In the genomic region with DNA sequence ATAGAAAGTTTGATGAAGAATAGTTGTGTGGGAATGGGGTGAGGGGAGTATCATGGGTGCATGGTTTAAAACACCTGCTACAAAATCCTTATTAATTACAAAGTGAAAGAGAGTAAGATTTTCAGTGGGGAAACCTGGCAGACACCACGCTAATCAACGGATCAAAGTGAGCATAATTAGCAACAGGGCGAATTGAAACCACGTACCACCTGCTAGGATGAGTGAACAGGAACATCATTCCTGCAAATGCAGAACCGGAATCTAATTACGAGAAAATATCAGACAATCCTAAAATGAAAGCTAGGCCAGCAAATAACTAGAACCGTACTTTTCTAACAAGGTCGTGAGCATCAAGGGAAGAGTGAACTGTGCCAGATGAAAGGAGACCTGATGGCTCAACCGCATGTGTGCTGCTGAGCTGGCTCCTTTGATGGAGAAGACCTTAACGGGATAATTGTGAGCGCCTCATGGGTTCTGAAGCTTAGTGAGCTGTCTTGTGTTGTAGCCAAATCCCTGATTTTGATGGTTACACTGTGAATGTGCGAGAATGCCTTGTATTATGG, we compare ENCODE assay signal across 20 mouse cellular contexts. TPM values are rescaled to one million over a fixed set of nuclear protein-coding genes. Genes with fewer than 3 reads are reported as not detected.
DNase-seq lines count a peak whose midpoint lies in the region; ATAC-seq and TF ChIP-seq lines count a peak whose summit lies in the region.
"Had no signal": no experiment of that assay in that cellular context is flagged by ENCODE, and none has a peak within 500 bp of the region (broad histone marks: within the 10 kb centered on the region; RNA-seq: fewer than 3 reads in every experiment).

No protein-coding gene starts in this region.

- WGBS in forebrain, embryonic 11.5 days, result 58% methylated on average over 12 of the region's 12 CpGs
- 58% methylated on average over 12 of the region's 12 CpGs for WGBS in forebrain, embryonic 12.5 days

- no peak for TF ChIP-seq CTCF in gastrocnemius, adult 2 months (IDR thresholded peaks at IDR 0.05)

- no peaks in the 10 kb centered on the region; the same call in 1 of the 2 replicates for H3K4me1 ChIP-seq in forebrain, embryonic 11.5 days (replicated peaks; ENCODE audit: control insufficient read depth, insufficient read depth, low read length)
- H3K4me1 ChIP-seq in forebrain, embryonic 12.5 days, result no peaks in the 10 kb centered on the region
- H3K4me1 ChIP-seq: limb, embryonic 12.5 days; liver, embryonic 13.5 days; neural tube, embryonic 12.5 days; stomach, embryonic 15.5 days had no signal

- H3K9ac ChIP-seq in forebrain, embryonic 11.5 days (ENCODE audit: low read length), result no peak overlapping the region
- H3K9ac ChIP-seq in forebrain, embryonic 12.5 days, result no peak overlapping the region
- H3K9ac ChIP-seq: limb, embryonic 12.5 days; liver, embryonic 13.5 days; lung, embryonic 15.5 days; neural tube, embryonic 12.5 days; stomach, embryonic 15.5 days had no signal

- H3K9me3 ChIP-seq in forebrain, embryonic 11.5 days (ENCODE audit: control insufficient read depth, low read length), result no peaks in the 10 kb centered on the region
- no peaks in the 10 kb centered on the region for H3K9me3 ChIP-seq in forebrain, embryonic 12.5 days
- H3K9me3 ChIP-seq: limb, embryonic 12.5 days; liver, embryonic 13.5 days; lung, embryonic 15.5 days; neural tube, embryonic 12.5 days; stomach, embryonic 15.5 days had no signal

- no peaks in the 10 kb centered on the region for H3K27me3 ChIP-seq in forebrain, embryonic 11.5 days (ENCODE audit: control insufficient read depth, insufficient read depth, low read length)
- H3K27me3 ChIP-seq in forebrain, embryonic 12.5 days, result no peaks in the 10 kb centered on the region
- H3K27me3 ChIP-seq: limb, embryonic 12.5 days; liver, embryonic 13.5 days; neural tube, embryonic 12.5 days; stomach, embryonic 15.5 days had no signal

- peak; percentile 44; the same call in 1 of the 2 replicates for ATAC-seq in forebrain, embryonic 11.5 days (replicated peaks; ENCODE audit: low FRiP score)
- ATAC-seq in forebrain, embryonic 12.5 days (ENCODE audit: low FRiP score), result no peak; the same call in 1 of the 2 replicates
- no peak for ATAC-seq in granulocyte monocyte progenitor cell, adult 5-6 weeks (replicated peaks; ENCODE audit: poor library complexity, severe bottlenecking)

- H3K4me2 ChIP-seq in forebrain, embryonic 11.5 days (ENCODE audit: low read depth, low read length, severe bottlenecking), result no peak overlapping the region
- H3K4me2 ChIP-seq in forebrain, embryonic 12.5 days, result no peak overlapping the region
- H3K4me2 ChIP-seq: heart, embryonic 11.5 days; limb, embryonic 12.5 days; liver, embryonic 13.5 days; lung, embryonic 15.5 days; neural tube, embryonic 12.5 days; stomach, embryonic 15.5 days had no signal

- intact Hi-C loops in gastrocnemius, adult 2 months (cut with DNase I), result no loop called here

- no peaks in the 10 kb centered on the region for H3K36me3 ChIP-seq in forebrain, embryonic 11.5 days (ENCODE audit: control insufficient read depth, insufficient read depth, low read length)
- H3K36me3 ChIP-seq in forebrain, embryonic 12.5 days (replicated peaks), result no peaks in the 10 kb centered on the region
- H3K36me3 ChIP-seq: limb, embryonic 12.5 days; liver, embryonic 13.5 days; lung, embryonic 15.5 days; neural tube, embryonic 12.5 days; stomach, embryonic 15.5 days had no signal

- H3K27ac ChIP-seq in forebrain, embryonic 11.5 days (ENCODE audit: low read depth, low read length), result no peak overlapping the region
- H3K27ac ChIP-seq in forebrain, embryonic 12.5 days, result no peak overlapping the region
- H3K27ac ChIP-seq in gastrocnemius, adult 2 months, result no peak overlapping the region
- H3K27ac ChIP-seq: limb, embryonic 12.5 days; liver, embryonic 13.5 days; lung, embryonic 15.5 days; macrophage; neural tube, embryonic 12.5 days; stomach, embryonic 15.5 days had no signal

- DNase-seq in forebrain, embryonic 11.5 days (ENCODE audit: low spot score), result no peak
- DNase-seq in thymus, postnatal 0 days (ENCODE audit: low spot score), result peak; percentile 68
- DNase-seq in thymus, adult 18-20 months, result no peak
- DNase-seq in layer of hippocampus, adult 9-11 months, result peak; percentile 54
- peak; percentile 41 for DNase-seq in thymus, postnatal 4 days
- DNase-seq in gastrocnemius, adult 2 months, result no peak
- DNase-seq: adrenal gland, postnatal 14 days; gastrocnemius, postnatal 25 days; heart, postnatal 4 days; kidney, adult 2 months; kidney, postnatal 25 days; liver, embryonic 13.5 days had no signal

- no peak overlapping the region for H3K4me3 ChIP-seq in forebrain, embryonic 11.5 days (ENCODE audit: low read depth, low read length)
- no peak overlapping the region for H3K4me3 ChIP-seq in forebrain, embryonic 12.5 days (replicated peaks)
- no peak overlapping the region for H3K4me3 ChIP-seq in gastrocnemius, adult 2 months
- H3K4me3 ChIP-seq: limb, embryonic 12.5 days; liver, embryonic 13.5 days; lung, embryonic 15.5 days; neural tube, embryonic 12.5 days; stomach, embryonic 15.5 days had no signal

RNA-seq across cellular contexts. Expression of a gene that starts 40.2 kb away (rescaled TPM):
- 25.6 and 26.6 TPM in 2 replicates for polyA plus RNA-seq in forebrain, embryonic 11.5 days (2014; fragmentation: Nextera tagmentation; extraction: Ambion mirVana)
- polyA plus RNA-seq in forebrain, embryonic 12.5 days (2016; fragmentation: Nextera tagmentation; extraction: Ambion mirVana), result 22.8 and 23.6 TPM in 2 replicates
- 56.8 and 58.2 TPM in 2 replicates for polyA plus RNA-seq in thymus, postnatal 0 days (2015; fragmentation: Nextera tagmentation; extraction: Ambion mirVana)
- total RNA-seq in granulocyte monocyte progenitor cell, adult 5-6 weeks (2014; fragmentation: Nextera tagmentation), result 0.97 and 3.5 TPM in 2 replicates
- 1.1 and 1.6 TPM in 2 replicates for total RNA-seq in granulocyte monocyte progenitor cell, adult 5-6 weeks (2017)
- total RNA-seq in gastrocnemius, adult 2 months (2021), result 10 to 100 TPM; 15.6 to 20.1 TPM

Comparison
In these comparisons a context has a peak if more than half of its experiments do, and no peak if none do; other contexts are left out.
1. DNase-seq: peak in thymus, postnatal 0 days (single experiment), layer of hippocampus, adult 9-11 months (single experiment) and thymus, postnatal 4 days (single experiment); none in forebrain, embryonic 11.5 days (single experiment), thymus, adult 18-20 months (0 of 2) and gastrocnemius, adult 2 months (single experiment).